Mouse (Mus musculus) midbrain, embryonic 12.5 days (tissue): Measurements from ENCODE around the gene Kdr. TPM values are rescaled to one million over a fixed set of nuclear protein-coding genes. Genes with fewer than 3 reads are reported as not detected.

Experiments
- ATAC-seq: fragments of 200-750 bp; cut with Nextera tagmentation; 2 replicates; pipeline ENCODE4 v1.8.0; 2017; ENCODE audit warnings: low read depth, moderate TSS enrichment, moderate library complexity; ENCODE audit not compliant: low FRiP score
- H3K27ac ChIP-seq: fragments of 300-500 bp; sonication (generic); replicated peaks from 2 replicates; pipeline ENCODE4 v1.5.1; 2016; ENCODE audit warnings: mild to moderate bottlenecking
- H3K27me3 ChIP-seq: fragments of 300-500 bp; sonication (generic); 2 replicates; pipeline ENCODE4 v1.6.1; 2016; ENCODE audit warnings: mild to moderate bottlenecking
- H3K36me3 ChIP-seq: fragments of 300-500 bp; sonication (generic); 2 replicates; pipeline ENCODE4 v1.6.1; 2016
- H3K4me1 ChIP-seq: fragments of 300-500 bp; sonication (generic); 2 replicates; pipeline ENCODE4 v1.6.1; 2016
- H3K4me2 ChIP-seq: fragments of 300-500 bp; sonication (generic); replicated peaks from 2 replicates; pipeline ENCODE4 v1.6.1; 2016; ENCODE audit warnings: mild to moderate bottlenecking, moderate library complexity
- H3K4me3 ChIP-seq: fragments of 300-500 bp; sonication (generic); 2 replicates; pipeline ENCODE4 v1.5.1; 2016; ENCODE audit warnings: mild to moderate bottlenecking
- H3K9ac ChIP-seq: fragments of 300-500 bp; sonication (generic); replicated peaks from 2 replicates; pipeline ENCODE4 v1.6.1; 2016; ENCODE audit warnings: mild to moderate bottlenecking, moderate library complexity
- H3K9me3 ChIP-seq: fragments of 300-500 bp; sonication (generic); 2 replicates; pipeline ENCODE4 v1.6.1; 2016; ENCODE audit warnings: mild to moderate bottlenecking
- WGBS: fragments of 180-500 bp; shearing (Covaris S2); methylation state at CpG from one replicate; pipeline ENCODE4 v1.1.7; 2016; 5-methylcytosine and 5-hydroxymethylcytosine counted together
- polyA plus RNA-seq: library from polyadenylated mRNA; unstranded; fragments of >200 nt; fragmentation: Nextera tagmentation; extraction: Ambion mirVana; gene quantifications from 2 replicates; pipeline ENCODE4 v1.2.1, GENCODE M21; 2016

The Kdr gene
- polyA plus RNA-seq, 1 experiment from 2014 or later, result 29.2 TPM

DNA sequence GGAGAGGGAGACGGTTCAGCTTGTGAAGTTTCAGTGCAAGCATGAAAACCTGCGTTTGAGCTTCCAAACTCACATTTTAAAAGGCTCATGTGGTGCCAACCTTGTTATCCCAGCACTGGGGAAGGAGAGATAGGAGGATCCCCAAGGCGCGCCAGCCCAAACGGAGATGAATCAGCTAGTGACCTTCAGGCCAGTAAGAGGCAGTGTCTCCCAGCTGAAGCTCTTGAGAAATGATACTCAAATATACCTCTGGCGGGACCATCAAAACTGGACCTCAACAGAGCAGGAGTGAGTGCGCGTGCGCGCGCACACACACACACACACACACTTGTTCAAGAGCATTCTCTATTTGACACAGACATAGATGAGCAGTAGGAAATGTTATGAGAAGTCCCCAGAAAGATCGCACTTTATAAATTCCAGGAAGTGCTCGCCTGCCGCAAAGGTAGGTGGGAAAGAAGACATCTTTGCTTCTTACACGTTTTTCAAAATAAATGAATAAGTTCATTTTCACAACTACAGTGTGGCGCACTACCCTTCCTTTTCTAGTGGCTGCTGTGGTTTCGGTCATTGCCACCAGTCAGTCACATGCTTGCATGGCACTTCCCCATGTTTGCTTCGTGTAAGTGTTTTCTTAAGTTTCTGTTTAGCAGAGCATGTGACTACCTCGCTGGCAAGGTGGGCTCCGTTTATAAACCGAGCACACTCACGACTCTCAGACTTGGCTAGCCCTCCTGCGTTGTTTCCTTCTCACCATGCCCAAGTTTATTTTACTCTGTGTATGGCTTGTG, 2.5 kb upstream of the Kdr start:
- ATAC-seq, result no peak
- H3K4me2 ChIP-seq, result no peak overlapping the region
- peaks cover 52% of the 10 kb centered on the region for H3K27me3 ChIP-seq
- no peaks in the 10 kb centered on the region for H3K36me3 ChIP-seq
- H3K27ac ChIP-seq, result no peak overlapping the region
- no peak overlapping the region for H3K4me3 ChIP-seq
- 73% methylated on average over 23 of the region's 23 CpGs for WGBS
- peaks cover 22% of the 10 kb centered on the region for H3K4me1 ChIP-seq
- no peak overlapping the region for H3K9ac ChIP-seq
- H3K9me3 ChIP-seq, result no peaks in the 10 kb centered on the region

DNA sequence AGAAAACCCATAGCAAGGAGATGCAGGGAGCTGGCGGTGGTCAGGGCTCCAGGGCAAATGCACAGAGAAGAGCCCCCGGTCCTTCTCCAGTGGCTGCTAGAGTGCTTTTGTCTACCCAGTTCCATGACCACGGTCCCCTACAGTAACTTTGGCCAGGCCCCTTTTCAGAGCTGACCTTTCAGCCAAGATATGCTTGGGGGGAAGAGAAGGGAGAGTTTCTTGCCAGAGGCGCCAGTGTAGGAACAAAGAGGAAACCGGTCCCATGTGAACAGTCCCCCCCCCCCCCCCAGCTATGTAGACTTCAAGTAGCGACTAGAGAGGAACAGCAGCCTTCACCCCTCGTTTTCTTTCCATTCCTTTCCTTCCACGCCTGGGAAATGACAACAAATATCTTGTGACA, 850 bp upstream of the Kdr start:
- no peak overlapping the region for H3K27ac ChIP-seq
- H3K36me3 ChIP-seq, result no peaks in the 10 kb centered on the region
- peak overlapping the region; percentile 65 for H3K4me3 ChIP-seq
- 7% methylated on average over 8 of the region's 8 CpGs for WGBS
- H3K4me2 ChIP-seq, result peak overlapping the region; percentile 99
- H3K27me3 ChIP-seq, result peaks cover 66% of the 10 kb centered on the region
- no peak for ATAC-seq
- H3K9ac ChIP-seq, result no peak overlapping the region
- peaks cover 22% of the 10 kb centered on the region for H3K4me1 ChIP-seq
- H3K9me3 ChIP-seq, result no peaks in the 10 kb centered on the region

DNA sequence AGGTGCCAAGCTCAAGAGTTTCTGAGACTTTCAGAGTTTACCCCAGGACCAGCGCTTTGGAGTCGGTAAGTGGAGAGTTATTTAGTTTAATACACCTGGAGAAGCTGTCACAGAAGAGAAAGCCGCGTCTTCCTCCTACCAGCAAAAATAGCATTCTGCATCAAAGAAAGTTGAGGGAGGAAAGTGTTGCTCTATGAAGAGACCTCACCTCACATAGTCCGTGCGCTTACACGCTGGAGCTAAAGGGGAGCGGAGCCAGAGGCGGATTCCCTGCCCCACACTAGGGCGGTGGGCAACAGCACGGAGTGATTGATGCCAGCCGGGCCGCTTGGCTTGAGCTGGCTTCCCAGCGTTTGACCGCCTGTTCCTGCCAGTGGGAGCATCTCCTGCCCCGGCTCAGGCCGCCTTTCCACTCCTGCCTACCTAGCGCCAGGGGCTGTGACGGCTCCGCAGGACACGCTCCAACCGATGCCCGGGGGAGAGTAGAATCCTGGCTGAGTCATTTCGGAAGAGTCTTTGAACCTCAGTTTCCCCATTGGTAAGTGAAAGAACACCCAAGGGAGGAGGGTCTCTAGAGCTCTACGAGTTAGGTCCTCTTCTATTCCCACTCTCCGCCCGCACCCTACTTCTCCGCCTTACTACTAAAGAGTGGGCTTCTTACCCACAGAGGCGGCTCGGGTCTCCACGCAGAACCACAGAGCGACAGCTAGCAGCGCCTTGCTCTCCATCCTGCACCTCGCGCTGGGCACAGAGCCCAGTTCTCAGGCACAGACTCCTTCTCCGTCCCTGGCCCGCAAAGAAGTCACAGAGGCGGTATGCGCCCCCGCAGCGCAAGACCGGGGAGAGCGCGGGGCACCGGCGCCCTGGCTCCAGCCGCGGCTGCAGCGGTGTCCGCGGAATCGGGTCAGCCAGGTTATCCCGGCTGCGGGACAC, 551 bp downstream of the Kdr start:
- 2% methylated on average over 54 of the region's 54 CpGs for WGBS
- H3K4me1 ChIP-seq, result peaks cover 22% of the 10 kb centered on the region
- no peaks in the 10 kb centered on the region for H3K36me3 ChIP-seq
- H3K27me3 ChIP-seq, result peaks cover 66% of the 10 kb centered on the region
- peak overlapping the region; percentile 67 for H3K9ac ChIP-seq
- H3K4me3 ChIP-seq, result peak overlapping the region; percentile 65
- H3K27ac ChIP-seq, result 0 out of 2 replicates have a peak overlapping the region, but pooled peaks have one; percentile 35
- ATAC-seq, result peak; percentile 71
- no peaks in the 10 kb centered on the region for H3K9me3 ChIP-seq
- peak overlapping the region; percentile 99 for H3K4me2 ChIP-seq

DNA sequence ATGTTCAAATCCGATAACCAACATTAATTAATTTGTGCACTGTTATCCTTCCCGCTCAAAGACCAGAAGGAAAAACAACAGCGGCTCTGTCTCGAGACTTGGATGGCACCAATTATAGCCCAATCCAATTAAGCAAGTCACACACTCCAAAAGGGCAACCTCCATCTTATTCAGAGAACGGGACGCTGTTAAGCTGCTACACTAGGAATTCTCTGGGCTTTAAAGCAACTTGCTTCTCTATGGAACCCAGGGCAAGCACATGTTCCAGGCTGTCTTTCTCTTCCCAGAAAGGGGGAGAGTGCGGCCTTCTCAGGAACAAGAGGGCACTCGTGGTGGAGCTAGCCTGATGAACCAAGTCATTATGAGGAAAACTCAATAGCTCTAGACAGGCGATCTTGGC, 1.6 kb downstream of the Kdr start:
- WGBS, result 27% methylated on average over 9 of the region's 9 CpGs
- Histone ChIP-seq H3K9me3 (no peaks in the 10 kb centered on the region), H3K27ac (no peak overlapping the region), H3K27me3 (peaks cover 72% of the 10 kb centered on the region), H3K4me3 (peak overlapping the region; percentile 17; the same call in 1 of the 2 replicates), H3K4me2 (peak overlapping the region; percentile 99), H3K9ac (no peak overlapping the region), H3K4me1 (peaks cover 22% of the 10 kb centered on the region), H3K36me3 (no peaks in the 10 kb centered on the region)
- ATAC-seq, result no peak

DNA sequence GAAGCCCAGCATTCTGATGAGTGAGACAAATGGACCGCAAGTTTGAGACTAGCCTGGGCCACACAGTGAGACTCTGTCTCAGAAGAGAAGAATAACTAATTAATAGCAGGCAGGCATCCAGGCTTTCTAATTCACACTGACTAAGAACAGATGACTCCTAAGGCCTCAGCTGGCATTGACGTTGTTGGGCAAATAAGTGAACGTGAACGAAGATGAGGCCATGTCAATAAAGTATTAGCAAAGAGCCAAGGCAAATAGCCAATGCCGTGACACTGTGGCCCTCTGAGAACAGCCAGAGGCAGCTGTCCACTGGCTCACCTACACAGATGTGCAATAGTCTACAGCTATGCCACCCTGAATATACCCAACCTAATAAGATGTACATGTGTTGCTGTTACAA, 2.9 kb downstream of the Kdr start:
- ATAC-seq, result no peak
- no peaks in the 10 kb centered on the region for H3K36me3 ChIP-seq
- peaks cover 63% of the 10 kb centered on the region for H3K27me3 ChIP-seq
- H3K4me3 ChIP-seq, result no peak overlapping the region
- no peak overlapping the region for H3K9ac ChIP-seq
- no peak overlapping the region for H3K27ac ChIP-seq
- no peaks in the 10 kb centered on the region for H3K9me3 ChIP-seq
- peaks cover 22% of the 10 kb centered on the region for H3K4me1 ChIP-seq
- no peak overlapping the region for H3K4me2 ChIP-seq
- 66% methylated on average over 5 of the region's 5 CpGs for WGBS

DNA sequence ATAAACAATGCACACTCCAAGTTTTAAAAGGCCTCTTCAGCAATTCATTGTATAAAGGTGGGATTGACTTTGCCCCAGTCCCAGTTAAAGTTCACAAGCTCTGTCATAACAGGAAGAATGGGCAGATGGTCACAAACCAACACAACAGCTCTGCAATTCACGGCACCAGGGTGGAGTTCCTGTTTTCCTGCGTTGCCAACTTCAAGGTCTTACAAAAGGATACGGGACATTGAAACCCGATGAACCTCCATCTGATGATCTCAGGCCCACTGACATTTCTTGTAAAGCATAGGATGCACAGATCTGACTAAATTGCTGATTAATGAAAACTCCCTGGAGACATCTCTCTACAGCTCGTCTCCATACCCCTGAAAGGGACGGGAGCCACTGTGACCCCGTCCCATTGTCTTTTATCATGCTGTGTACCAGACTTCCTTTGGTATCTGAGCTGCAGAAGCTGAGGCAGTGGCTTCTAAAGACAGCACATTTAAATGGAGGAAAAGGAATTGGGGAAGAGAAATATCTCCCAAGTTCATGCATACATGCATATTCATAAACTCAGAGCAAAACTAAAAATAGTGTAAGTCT, 3.6 kb downstream of the Kdr start:
- H3K27me3 ChIP-seq, result peaks cover 56% of the 10 kb centered on the region
- no peak for ATAC-seq
- 58% methylated on average over 7 of the region's 7 CpGs for WGBS
- no peaks in the 10 kb centered on the region for H3K36me3 ChIP-seq
- no peak overlapping the region for H3K9ac ChIP-seq
- no peaks in the 10 kb centered on the region for H3K9me3 ChIP-seq
- peaks cover 22% of the 10 kb centered on the region for H3K4me1 ChIP-seq
- H3K27ac ChIP-seq, result no peak overlapping the region
- no peak overlapping the region for H3K4me3 ChIP-seq
- no peak overlapping the region for H3K4me2 ChIP-seq

DNA sequence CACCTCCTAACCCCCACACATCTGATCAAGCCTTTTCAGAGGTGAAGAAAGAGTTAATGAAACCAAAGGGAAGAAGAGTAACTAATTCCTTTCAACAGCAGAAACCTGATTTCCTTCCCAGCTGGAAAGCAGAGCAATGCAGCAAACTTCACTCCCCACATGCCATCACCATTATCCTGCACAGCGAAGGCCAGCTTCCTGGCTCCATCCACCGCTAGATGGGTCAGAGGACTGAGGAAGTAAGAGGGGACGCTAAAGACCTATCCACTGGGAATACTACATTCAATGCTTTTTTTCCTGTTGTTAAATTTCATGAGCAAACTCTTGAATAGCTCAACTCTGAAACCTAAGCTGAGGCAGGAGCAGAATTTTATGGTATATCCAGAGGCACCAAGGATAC, 8.4 kb downstream of the Kdr start:
- H3K27ac ChIP-seq, result no peak overlapping the region
- no peaks in the 10 kb centered on the region for H3K4me1 ChIP-seq
- no peak overlapping the region for H3K4me3 ChIP-seq
- peaks cover 13% of the 10 kb centered on the region for H3K27me3 ChIP-seq
- no peak overlapping the region for H3K4me2 ChIP-seq
- H3K9ac ChIP-seq, result no peak overlapping the region
- WGBS, result 20% methylated on average over 3 of the region's 3 CpGs
- no peaks in the 10 kb centered on the region for H3K9me3 ChIP-seq
- no peaks in the 10 kb centered on the region for H3K36me3 ChIP-seq
- no peak for ATAC-seq

DNA sequence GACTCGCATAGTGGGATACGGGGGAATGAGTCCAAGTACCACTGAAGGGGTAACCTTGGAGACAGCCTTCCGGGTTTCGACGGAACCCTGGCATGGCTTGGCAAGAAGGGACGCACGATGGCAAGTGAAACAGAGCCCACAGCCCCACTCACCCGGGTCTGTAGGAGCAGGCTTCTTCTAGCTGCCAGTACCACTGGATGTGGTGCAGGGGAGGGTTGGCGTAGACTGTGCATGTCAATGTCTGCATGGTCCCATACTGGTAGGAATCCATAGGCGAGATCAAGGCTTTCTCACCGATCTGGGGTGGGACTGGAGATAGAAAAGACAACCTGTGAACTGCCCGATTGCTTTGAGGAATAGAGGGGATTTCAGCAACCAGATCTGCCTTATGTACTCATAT, 15.7 kb downstream of the Kdr start:
- Histone ChIP-seq H3K4me2 (no peak overlapping the region), H3K9ac (no peak overlapping the region), H3K4me3 (no peak overlapping the region), H3K36me3 (no peaks in the 10 kb centered on the region), H3K27ac (no peak overlapping the region), H3K9me3 (no peaks in the 10 kb centered on the region), H3K4me1 (no peaks in the 10 kb centered on the region), H3K27me3 (0 out of 2 replicates have a peak, but pooled peaks cover 3% of the 10 kb centered on the region)
- ATAC-seq, result no peak
- 88% methylated on average over 12 of the region's 12 CpGs for WGBS

DNA sequence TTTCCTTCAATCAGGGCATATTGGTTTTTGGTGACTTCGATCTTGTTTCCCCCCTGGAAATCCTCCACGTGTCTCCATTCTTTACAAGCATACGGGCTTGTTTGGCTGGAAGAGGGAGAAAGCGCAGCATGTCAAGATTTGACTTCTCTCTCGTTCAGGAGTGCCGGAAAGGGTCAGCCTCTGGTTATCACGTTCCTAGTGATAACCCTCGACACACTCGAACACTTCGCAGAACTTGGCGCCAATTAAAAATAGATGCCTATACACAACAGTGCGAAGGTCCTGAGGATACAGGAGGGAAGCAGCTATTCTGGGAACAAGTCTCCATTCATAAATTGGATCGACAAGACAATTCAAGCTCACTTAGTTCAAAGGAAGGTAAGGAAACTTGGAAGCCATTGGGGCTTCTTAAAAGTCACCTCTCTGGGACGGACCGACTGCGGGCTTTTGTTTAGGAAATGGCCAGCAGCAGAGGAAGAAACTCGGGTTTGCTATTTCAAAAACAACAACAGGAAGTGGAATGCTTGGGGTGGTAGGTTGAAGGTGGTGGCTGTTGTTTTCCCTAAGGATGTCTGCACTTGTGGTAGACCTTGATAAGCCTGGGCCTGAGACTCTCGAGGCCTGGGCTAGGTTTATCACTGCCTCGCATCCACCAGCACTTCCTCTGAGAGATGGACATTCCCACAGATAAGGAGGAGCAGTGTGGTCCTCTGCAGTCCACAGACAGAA, 16.4 kb downstream of the Kdr start:
- Histone ChIP-seq H3K27ac (no peak overlapping the region), H3K36me3 (no peaks in the 10 kb centered on the region), H3K9me3 (no peaks in the 10 kb centered on the region), H3K4me3 (no peak overlapping the region), H3K4me1 (no peaks in the 10 kb centered on the region), H3K27me3 (0 out of 2 replicates have a peak, but pooled peaks cover 3% of the 10 kb centered on the region), H3K9ac (no peak overlapping the region), H3K4me2 (no peak overlapping the region)
- ATAC-seq, result no peak
- WGBS, result 87% methylated on average over 19 of the region's 19 CpGs

DNA sequence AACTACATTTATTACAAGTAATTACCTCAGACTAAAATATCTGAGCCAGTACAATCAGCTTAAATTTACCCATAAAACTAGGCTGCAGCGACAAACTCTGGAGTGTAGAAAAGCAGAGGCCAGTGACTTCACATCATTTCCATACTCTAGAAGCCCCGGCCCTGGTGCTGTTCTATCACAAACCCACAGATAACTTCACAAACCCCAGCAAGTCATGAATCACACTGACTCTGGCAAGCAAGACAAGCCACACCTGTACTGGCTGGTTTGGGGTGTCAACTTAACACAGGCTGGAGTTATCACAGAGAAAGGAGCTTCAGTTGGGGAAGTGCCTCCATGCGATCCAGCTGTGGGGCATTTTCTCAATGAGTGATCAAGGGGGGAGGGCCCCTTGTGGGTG, 18.4 kb downstream of the Kdr start:
- Histone ChIP-seq H3K4me2 (no peak overlapping the region), H3K4me3 (no peak overlapping the region), H3K9ac (no peak overlapping the region), H3K36me3 (no peaks in the 10 kb centered on the region), H3K9me3 (no peaks in the 10 kb centered on the region), H3K27me3 (0 out of 2 replicates have a peak, but pooled peaks cover 3% of the 10 kb centered on the region), H3K4me1 (no peaks in the 10 kb centered on the region), H3K27ac (no peak overlapping the region)
- 80% methylated on average over 3 of the region's 3 CpGs for WGBS
- no peak for ATAC-seq

DNA sequence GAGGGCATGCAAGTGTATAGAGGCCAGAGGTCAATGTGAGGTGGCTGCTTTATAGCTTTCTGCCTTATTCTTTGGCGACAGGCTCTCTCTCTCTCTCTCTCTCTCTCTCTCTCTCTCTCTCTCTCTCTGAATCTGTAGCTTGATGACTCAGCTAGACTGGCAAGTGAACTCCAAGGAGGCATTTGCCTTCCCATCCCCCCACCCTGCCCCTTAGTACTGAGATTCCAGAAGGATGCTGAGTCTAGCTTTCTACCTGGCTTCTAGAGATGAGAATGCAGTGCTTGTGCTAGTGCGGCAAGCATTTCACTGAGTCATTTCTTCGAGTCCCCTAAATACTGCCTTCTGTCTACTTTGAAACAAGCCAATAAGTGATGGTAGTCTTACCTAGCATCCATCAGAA, 21.7 kb downstream of the Kdr start:
- H3K27me3 ChIP-seq, result peaks cover 9% of the 10 kb centered on the region
- H3K9ac ChIP-seq, result no peak overlapping the region
- H3K4me2 ChIP-seq, result no peak overlapping the region
- H3K36me3 ChIP-seq, result no peaks in the 10 kb centered on the region
- ATAC-seq, result no peak
- H3K9me3 ChIP-seq, result no peaks in the 10 kb centered on the region
- WGBS, result 86% methylated on average over 3 of the region's 3 CpGs
- no peaks in the 10 kb centered on the region for H3K4me1 ChIP-seq
- H3K27ac ChIP-seq, result no peak overlapping the region
- H3K4me3 ChIP-seq, result no peak overlapping the region
